Mouse (Mus musculus): ENCODE data around the gene Ppm1e.

Gene Ppm1e

GRCm38 (mm10) chr11:87358331-87359261, at the start of gene Ppm1e:
TSS of gene Ppm1e (minus strand) at chr11:87359023.
- DNase-seq (ENCODE audit: low read depth, low spot score): peak; percentile 52

GRCm38 (mm10) chr11:87404876-87405275, 46.1 kb upstream of the Ppm1e start, which contains the start of the genes Rad51c and Tex14:
TSS of gene Rad51c (minus strand) at chr11:87404954.
TSS of gene Tex14 (plus strand) at chr11:87405065.
- no peak for DNase-seq (ENCODE audit: low read depth, low spot score)

- peak; percentile 94 for DNase-seq (ENCODE audit: low read depth, low spot score)
These were observed 45.5 kb upstream of the Ppm1e start for GRCm38 (mm10) chr11:87404111-87404853.

GRCm38 (mm10) chr11:87398402-87398801, 39.6 kb upstream of the Ppm1e start:
- DNase-seq (ENCODE audit: low read depth, low spot score): no peak

- DNase-seq (ENCODE audit: low read depth, low spot score): no peak
These were observed 35.0 kb upstream of the Ppm1e start for GRCm38 (mm10) chr11:87393855-87394254.

- DNase-seq (ENCODE audit: low read depth, low spot score): no peak
These were observed 26.9 kb upstream of the Ppm1e start for GRCm38 (mm10) chr11:87385676-87386075.

GRCm38 (mm10) chr11:87384551-87384950, 25.7 kb upstream of the Ppm1e start:
- DNase-seq (ENCODE audit: low read depth, low spot score): no peak

- DNase-seq (ENCODE audit: low read depth, low spot score): peak; percentile 77
These were observed 9.2 kb upstream of the Ppm1e start for GRCm38 (mm10) chr11:87367865-87368580.

- DNase-seq (ENCODE audit: low read depth, low spot score): no peak
These were observed 8.2 kb upstream of the Ppm1e start for GRCm38 (mm10) chr11:87367061-87367460.

- no peak for DNase-seq (ENCODE audit: low read depth, low spot score)
These were observed 6.3 kb upstream of the Ppm1e start for GRCm38 (mm10) chr11:87365120-87365519.

GRCm38 (mm10) chr11:87359262-87359612, 414 bp upstream of the Ppm1e start:
- DNase-seq (ENCODE audit: low read depth, low spot score): no peak

GRCm38 (mm10) chr11:87357317-87358300, 1.2 kb downstream of the Ppm1e start:
- DNase-seq (ENCODE audit: low read depth, low spot score): no peak

- DNase-seq (ENCODE audit: low read depth, low spot score): no peak
These were observed 4.0 kb downstream of the Ppm1e start for GRCm38 (mm10) chr11:87354861-87355260.

- no peak for DNase-seq (ENCODE audit: low read depth, low spot score)
These were observed 5.1 kb downstream of the Ppm1e start for GRCm38 (mm10) chr11:87353646-87354170.

- no peak for DNase-seq (ENCODE audit: low read depth, low spot score)
These were observed 32.4 kb downstream of the Ppm1e start for GRCm38 (mm10) chr11:87326381-87326780.

- DNase-seq (ENCODE audit: low read depth, low spot score): no peak
These were observed 36.3 kb downstream of the Ppm1e start for GRCm38 (mm10) chr11:87322558-87322957.

GRCm38 (mm10) chr11:87320007-87320406, 38.8 kb downstream of the Ppm1e start:
- no peak for DNase-seq (ENCODE audit: low read depth, low spot score)

GRCm38 (mm10) chr11:87318956-87319708, 39.7 kb downstream of the Ppm1e start:
- DNase-seq (ENCODE audit: low read depth, low spot score): no peak

GRCm38 (mm10) chr11:87313533-87313932, 45.3 kb downstream of the Ppm1e start:
- DNase-seq (ENCODE audit: low read depth, low spot score): no peak

GRCm38 (mm10) chr11:87310309-87310708, 48.5 kb downstream of the Ppm1e start:
- DNase-seq (ENCODE audit: low read depth, low spot score): no peak
